Mouse (Mus musculus) midbrain, embryonic 16.5 days (tissue): ENCODE data around the gene Dpm2. TPM values are rescaled to one million over a fixed set of nuclear protein-coding genes. Genes with fewer than 3 reads are reported as not detected.

ENCODE experiments used
- ATAC-seq: fragments of 200-750 bp; cut with Nextera tagmentation; 2 replicates; pipeline ENCODE4 v1.8.0; 2017; ENCODE audit warnings: moderate TSS enrichment
- H3K27ac ChIP-seq: fragments of 300-500 bp; sonication (generic); 2 replicates; pipeline ENCODE4 v1.5.1; 2014; ENCODE audit warnings: mild to moderate bottlenecking, low read length, mixed read lengths
- H3K27me3 ChIP-seq: fragments of 300-500 bp; sonication (generic); 2 replicates; pipeline ENCODE4 v1.6.1; 2014; ENCODE audit warnings: low read depth, low read length, mixed read lengths; ENCODE audit not compliant: control insufficient read depth, insufficient read depth
- H3K36me3 ChIP-seq: fragments of 300-500 bp; sonication (generic); 2 replicates; pipeline ENCODE4 v1.6.1; 2014; ENCODE audit warnings: mild to moderate bottlenecking, low read length, moderate library complexity, mixed read lengths; ENCODE audit not compliant: control insufficient read depth, insufficient read depth
- H3K4me1 ChIP-seq: fragments of 300-500 bp; sonication (generic); 2 replicates; pipeline ENCODE4 v1.6.1; 2014; ENCODE audit warnings: mild to moderate bottlenecking, low read length, mixed read lengths; ENCODE audit not compliant: control insufficient read depth, insufficient read depth
- H3K4me2 ChIP-seq: fragments of 300-500 bp; sonication (generic); 2 replicates; pipeline ENCODE4 v1.6.1; 2014; ENCODE audit warnings: mild to moderate bottlenecking, low read length, mixed read lengths
- H3K4me3 ChIP-seq: fragments of 300-500 bp; sonication (generic); 2 replicates; pipeline ENCODE4 v1.5.1; 2014; ENCODE audit warnings: low read depth, mild to moderate bottlenecking, low read length, moderate library complexity, mixed read lengths
- H3K9ac ChIP-seq: fragments of 300-500 bp; sonication (generic); 2 replicates; pipeline ENCODE4 v1.6.1; 2014; ENCODE audit warnings: low read depth, low read length, mixed read lengths
- H3K9me3 ChIP-seq: fragments of 300-500 bp; sonication (generic); replicated peaks from 2 replicates; pipeline ENCODE4 v1.6.1; 2014; ENCODE audit warnings: mild to moderate bottlenecking, low read length, mixed read lengths; ENCODE audit not compliant: control insufficient read depth, poor library complexity, severe bottlenecking
- WGBS: fragments of 180-500 bp; shearing (Covaris S2); extraction: QIAGEN DNeasy Blood & Tissue Kit; methylation state at CpG from one replicate; pipeline ENCODE4 v1.1.7; 2014; 5-methylcytosine and 5-hydroxymethylcytosine counted together
- polyA plus RNA-seq: library from polyadenylated mRNA; unstranded; fragments of >200 nt; fragmentation: Nextera tagmentation; extraction: Ambion mirVana; gene quantifications from 2 replicates; pipeline ENCODE4 v1.2.1, GENCODE M21; 2015

Dpm2 gene
- polyA plus RNA-seq, 1 experiment from 2014 or later: 136 TPM

DNA sequence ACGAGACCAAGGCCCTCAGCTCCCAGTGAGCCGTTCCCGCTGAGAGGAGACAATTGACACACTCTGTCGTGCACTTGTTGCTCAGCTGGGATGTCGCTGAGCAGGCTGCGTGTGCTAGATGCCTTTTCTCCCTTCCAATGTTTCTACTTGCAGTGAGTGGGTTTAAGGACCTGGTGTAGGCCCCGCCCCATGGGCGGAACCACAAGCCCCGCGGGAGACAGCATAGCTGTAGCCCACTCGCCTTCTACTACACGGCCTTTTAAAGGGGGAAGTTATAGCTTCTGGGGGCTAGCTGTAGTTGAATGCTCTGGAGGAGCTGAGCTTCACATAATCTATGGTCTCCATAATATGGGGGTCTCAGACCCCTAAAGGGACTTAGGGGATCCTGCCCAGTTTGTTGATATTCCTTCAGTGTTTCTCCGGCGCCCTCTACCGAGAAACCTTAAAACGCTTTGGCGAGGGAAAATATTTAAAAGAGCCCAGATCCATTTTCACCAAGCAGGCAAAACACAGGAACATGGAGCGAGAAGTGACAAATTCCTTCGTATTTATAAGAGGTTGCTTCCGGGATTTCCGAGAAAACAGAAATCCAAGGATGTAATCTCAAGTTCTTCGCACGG, 40.1 kb downstream of the Dpm2 start:
- peaks cover 3% of the 10 kb centered on the region; the same call in 1 of the 2 replicates for H3K27me3 ChIP-seq
- no peaks in the 10 kb centered on the region for H3K36me3 ChIP-seq
- no peak for ATAC-seq
- H3K9ac ChIP-seq: peak overlapping the region; percentile 36; the same call in 1 of the 2 replicates
- no peak overlapping the region for H3K27ac ChIP-seq
- H3K4me2 ChIP-seq: peak overlapping the region; percentile 53
- H3K4me3 ChIP-seq: peak overlapping the region; percentile 30
- WGBS: 17% methylated on average over 23 of the region's 23 CpGs
- H3K4me1 ChIP-seq: peaks cover 23% of the 10 kb centered on the region
- no peaks in the 10 kb centered on the region for H3K9me3 ChIP-seq

- WGBS: 71% methylated on average over 26 of the region's 26 CpGs
- no peak overlapping the region for H3K9ac ChIP-seq
- H3K9me3 ChIP-seq: no peaks in the 10 kb centered on the region
- H3K27me3 ChIP-seq: peaks cover 3% of the 10 kb centered on the region; the same call in 1 of the 2 replicates
- no peak overlapping the region for H3K27ac ChIP-seq
- no peaks in the 10 kb centered on the region for H3K36me3 ChIP-seq
- H3K4me1 ChIP-seq: peaks cover 23% of the 10 kb centered on the region
- ATAC-seq: no peak
- H3K4me2 ChIP-seq: no peak overlapping the region
- H3K4me3 ChIP-seq: no peak overlapping the region
Measured at GRCm38 (mm10) chr2:32612274-32612673, 41.6 kb downstream of the Dpm2 start.

GRCm38 (mm10) chr2:32617109-32617508, 46.5 kb downstream of the Dpm2 start:
- H3K4me1 ChIP-seq: peaks cover 6% of the 10 kb centered on the region; the same call in 1 of the 2 replicates
- WGBS: 97% methylated on average over 1 of the region's 1 CpGs
- ATAC-seq: no peak
- no peak overlapping the region for H3K4me3 ChIP-seq
- no peak overlapping the region for H3K4me2 ChIP-seq
- H3K9me3 ChIP-seq: 0 out of 2 replicates have a peak, but pooled peaks cover 3% of the 10 kb centered on the region
- H3K27me3 ChIP-seq: no peaks in the 10 kb centered on the region
- no peak overlapping the region for H3K9ac ChIP-seq
- H3K36me3 ChIP-seq: peaks cover 2% of the 10 kb centered on the region; the same call in 1 of the 2 replicates
- H3K27ac ChIP-seq: no peak overlapping the region

GRCm38 (mm10) chr2:32617601-32618000, 46.9 kb downstream of the Dpm2 start:
- no peak for ATAC-seq
- WGBS: 91% methylated on average over 4 of the region's 4 CpGs

DNA sequence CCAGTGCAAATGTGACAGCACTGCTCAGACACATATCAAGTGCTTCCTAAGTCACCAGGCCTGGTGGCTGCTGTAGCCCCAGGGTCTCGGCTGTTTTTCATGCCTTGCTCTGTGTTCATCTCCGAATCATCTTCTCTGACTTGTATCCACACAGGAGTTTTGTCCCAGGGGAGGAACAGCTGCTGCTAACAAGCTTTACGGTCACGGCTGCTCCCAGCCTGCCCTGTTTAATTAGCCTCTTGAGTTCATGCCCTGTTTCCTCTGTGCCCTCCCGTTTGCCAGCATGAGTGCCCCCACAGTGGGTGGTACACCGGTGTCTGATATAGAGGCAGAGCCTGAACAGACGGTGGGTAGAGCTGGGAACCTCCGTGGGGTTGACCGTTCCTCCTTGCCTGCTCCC, 47.4 kb downstream of the Dpm2 start:
- no peak overlapping the region for H3K27ac ChIP-seq
- H3K36me3 ChIP-seq: peaks cover 2% of the 10 kb centered on the region; the same call in 1 of the 2 replicates

More at GRCm38 (mm10) chr2:32617601-32618000, 46.9 kb downstream of the Dpm2 start:
- Histone ChIP-seq H3K9me3 (0 out of 2 replicates have a peak, but pooled peaks cover 3% of the 10 kb centered on the region), H3K4me2 (no peak overlapping the region), H3K9ac (no peak overlapping the region), H3K27me3 (no peaks in the 10 kb centered on the region), H3K4me3 (no peak overlapping the region), H3K36me3 (peaks cover 2% of the 10 kb centered on the region; the same call in 1 of the 2 replicates), H3K27ac (no peak overlapping the region), H3K4me1 (peaks cover 6% of the 10 kb centered on the region; the same call in 1 of the 2 replicates)

GRCm38 (mm10) chr2:32620682-32621516, 50.2 kb downstream of the Dpm2 start:
- Histone ChIP-seq H3K4me2 (no peak overlapping the region), H3K4me3 (no peak overlapping the region), H3K9me3 (0 out of 2 replicates have a peak, but pooled peaks cover 3% of the 10 kb centered on the region), H3K27ac (no peak overlapping the region; the same call in 1 of the 2 replicates), H3K9ac (no peak overlapping the region), H3K27me3 (no peaks in the 10 kb centered on the region), H3K36me3 (peaks cover 2% of the 10 kb centered on the region; the same call in 1 of the 2 replicates), H3K4me1 (peaks cover 15% of the 10 kb centered on the region)
- 43% methylated on average over 4 of the region's 4 CpGs for WGBS
- no peak for ATAC-seq

More for the DNA sequence above, 47.4 kb downstream of the Dpm2 start:
- no peak overlapping the region for H3K4me3 ChIP-seq
- WGBS: 48% methylated on average over 9 of the region's 9 CpGs
- H3K9me3 ChIP-seq: 0 out of 2 replicates have a peak, but pooled peaks cover 3% of the 10 kb centered on the region
- H3K9ac ChIP-seq: no peak overlapping the region
- peaks cover 6% of the 10 kb centered on the region; the same call in 1 of the 2 replicates for H3K4me1 ChIP-seq
- 0 out of 2 replicates have a peak, but pooled peaks have one; percentile 37 for ATAC-seq
- no peak overlapping the region for H3K4me2 ChIP-seq
- H3K27me3 ChIP-seq: no peaks in the 10 kb centered on the region

- Histone ChIP-seq H3K4me2 (no peak within 1 kb of the TSS), H3K9me3 (0 out of 2 replicates have a peak, but pooled peaks cover 3% of the 10 kb centered on the region), H3K36me3 (peaks cover 2% of the 10 kb centered on the region; the same call in 1 of the 2 replicates), H3K4me3 (no peak within 1 kb of the TSS), H3K27me3 (no peaks in the 10 kb centered on the region), H3K27ac (no peak within 1 kb of the TSS; the same call in 1 of the 2 replicates), H3K4me1 (peaks cover 21% of the 10 kb centered on the region), H3K9ac (no peak within 1 kb of the TSS)
- no peak for ATAC-seq
- WGBS: 40% methylated on average over 7 of the region's 7 CpGs
Measured at GRCm38 (mm10) chr2:32621517-32621859, 50.8 kb downstream of the Dpm2 start, which contains the start of gene Ak1. Ak1 (plus strand) TSS chr2:32621758.
